Mouse (Mus musculus) heart, embryonic 15.5 days (tissue): ENCODE results near the gene Cdk8. TPM values are rescaled to one million over a fixed set of nuclear protein-coding genes. Genes with fewer than 3 reads are reported as not detected.

ENCODE experiments used
- ATAC-seq: fragments of 200-750 bp; cut with Nextera tagmentation; replicated peaks from 2 replicates; pipeline ENCODE4 v1.8.0; 2017; ENCODE audit warnings: low read depth, moderate TSS enrichment; ENCODE audit not compliant: insufficient number of reproducible peaks, insufficient read depth, low FRiP score
- H3K27ac ChIP-seq: fragments of 300-500 bp; sonication (generic); 2 replicates; pipeline ENCODE4 v1.5.1; 2015; ENCODE audit warnings: mild to moderate bottlenecking, inconsistent platforms
- H3K27me3 ChIP-seq: fragments of 300-500 bp; sonication (generic); 2 replicates; pipeline ENCODE4 v1.6.1; 2015; ENCODE audit warnings: inconsistent platforms
- H3K36me3 ChIP-seq: fragments of 300-500 bp; sonication (generic); 2 replicates; pipeline ENCODE4 v1.6.1; 2015; ENCODE audit warnings: mild to moderate bottlenecking, inconsistent platforms
- H3K4me1 ChIP-seq: fragments of 300-500 bp; sonication (generic); replicated peaks from 2 replicates; pipeline ENCODE4 v1.6.1; 2015; ENCODE audit warnings: inconsistent platforms
- H3K4me2 ChIP-seq: fragments of 300-500 bp; sonication (generic); 2 replicates; pipeline ENCODE4 v1.6.1; 2015; ENCODE audit warnings: inconsistent platforms, mild to moderate bottlenecking, moderate library complexity
- H3K4me3 ChIP-seq: fragments of 300-500 bp; sonication (generic); 2 replicates; pipeline ENCODE4 v1.5.1; 2015; ENCODE audit warnings: mild to moderate bottlenecking, inconsistent platforms
- H3K9ac ChIP-seq: fragments of 300-500 bp; sonication (generic); 2 replicates; pipeline ENCODE4 v1.6.1; 2015; ENCODE audit warnings: mild to moderate bottlenecking, inconsistent platforms
- H3K9me3 ChIP-seq: fragments of 300-500 bp; sonication (generic); replicated peaks from 2 replicates; pipeline ENCODE4 v1.6.1; 2016; ENCODE audit warnings: inconsistent platforms
- WGBS: fragments of 180-500 bp; shearing (Covaris S2); methylation state at CpG from one replicate; pipeline ENCODE4 v1.1.7; 2015; ENCODE audit warnings: mixed read lengths; 5-methylcytosine and 5-hydroxymethylcytosine counted together
- polyA plus RNA-seq: library from polyadenylated mRNA; unstranded; fragments of >200 nt; fragmentation: Nextera tagmentation; extraction: Ambion mirVana; gene quantifications from 2 replicates; pipeline ENCODE4 v1.2.1, GENCODE M21; 2015

The Cdk8 gene
- polyA plus RNA-seq, 1 experiment from 2014 or later = 9.1 TPM

DNA sequence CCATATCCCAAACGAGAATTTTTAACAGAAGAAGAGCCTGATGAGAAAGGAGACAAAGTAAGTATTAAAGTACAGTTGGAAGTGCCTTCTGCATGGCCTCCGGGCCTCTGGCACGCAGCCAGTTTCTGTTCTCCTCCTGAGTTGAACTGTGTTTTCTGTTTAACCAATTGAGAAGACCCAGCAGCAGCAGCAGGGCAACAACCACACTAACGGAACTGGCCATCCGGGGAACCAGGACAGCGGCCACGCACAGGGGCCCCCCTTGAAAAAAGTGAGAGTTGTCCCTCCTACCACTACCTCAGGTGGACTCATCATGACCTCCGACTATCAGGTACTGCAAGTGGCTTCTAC, 68.5 kb downstream of the Cdk8 start:
- 77% methylated on average over 8 of the region's 8 CpGs for WGBS
- Histone ChIP-seq H3K9ac (no peak overlapping the region), H3K4me3 (no peak overlapping the region), H3K4me2 (no peak overlapping the region), H3K27me3 (no peaks in the 10 kb centered on the region), H3K36me3 (peaks cover 34% of the 10 kb centered on the region), H3K27ac (no peak overlapping the region), H3K4me1 (no peaks in the 10 kb centered on the region), H3K9me3 (no peaks in the 10 kb centered on the region)
- ATAC-seq = no peak

DNA sequence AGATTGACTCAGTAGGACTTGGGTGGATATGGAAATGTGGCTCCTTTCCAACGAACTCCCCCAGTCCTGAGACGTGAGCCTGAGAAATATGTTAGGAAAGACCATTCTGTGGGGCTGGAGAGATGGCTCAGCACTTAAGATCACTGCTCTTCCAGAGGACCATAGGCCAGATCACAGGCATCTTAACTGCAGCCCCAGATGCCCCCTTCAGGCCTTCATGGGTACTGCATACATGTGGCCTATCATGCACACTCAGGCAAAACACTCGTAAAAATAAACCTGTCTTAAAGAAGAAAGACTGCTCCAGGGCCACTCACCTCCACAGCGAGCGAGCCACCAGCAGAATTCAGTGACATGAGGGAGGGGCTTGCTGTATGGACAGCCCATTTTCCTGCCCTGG, 72.4 kb downstream of the Cdk8 start:
- WGBS = 83% methylated on average over 5 of the region's 5 CpGs
- H3K4me1 ChIP-seq = no peaks in the 10 kb centered on the region
- no peaks in the 10 kb centered on the region for H3K9me3 ChIP-seq
- ATAC-seq = no peak
- H3K27me3 ChIP-seq = no peaks in the 10 kb centered on the region
- H3K9ac ChIP-seq = no peak overlapping the region
- H3K36me3 ChIP-seq = peaks cover 11% of the 10 kb centered on the region
- H3K4me2 ChIP-seq = no peak overlapping the region
- no peak overlapping the region for H3K27ac ChIP-seq
- no peak overlapping the region for H3K4me3 ChIP-seq

DNA sequence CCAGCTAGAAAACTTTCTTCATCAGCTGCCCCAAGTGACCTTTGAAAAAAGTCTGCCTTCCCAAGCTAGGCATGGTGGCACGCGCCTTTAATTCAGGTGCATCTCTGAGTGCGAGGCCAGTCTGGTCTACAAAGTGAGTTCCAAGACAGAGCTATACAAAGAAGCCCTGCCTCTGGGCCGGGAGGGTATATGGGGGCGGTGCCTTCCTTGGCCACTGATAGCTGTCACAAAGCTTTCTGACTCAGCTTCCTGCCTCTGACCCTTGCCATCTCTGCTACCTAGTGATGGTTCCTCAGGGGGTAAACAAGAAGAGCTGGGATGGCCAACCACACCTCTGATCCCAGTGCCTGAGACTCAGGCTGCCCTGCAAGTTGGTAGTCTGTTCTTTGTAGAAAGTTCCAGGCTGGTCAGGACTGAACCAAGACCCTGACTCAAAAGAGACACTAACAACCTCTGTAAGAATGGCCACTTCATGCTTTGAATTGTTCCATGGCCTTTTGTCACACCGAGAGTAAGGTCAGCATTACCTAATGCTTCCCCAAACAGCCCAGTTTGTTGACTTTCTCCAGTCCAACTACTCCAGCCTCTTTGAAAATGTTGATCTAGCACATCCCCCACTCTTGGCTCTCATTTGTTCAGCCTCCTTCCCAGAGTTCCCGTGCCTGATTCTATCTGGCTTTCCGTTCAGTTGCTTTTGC, 76.2 kb downstream of the Cdk8 start:
- no peaks in the 10 kb centered on the region for H3K9me3 ChIP-seq
- no peak overlapping the region for H3K27ac ChIP-seq
- ATAC-seq = no peak

DNA sequence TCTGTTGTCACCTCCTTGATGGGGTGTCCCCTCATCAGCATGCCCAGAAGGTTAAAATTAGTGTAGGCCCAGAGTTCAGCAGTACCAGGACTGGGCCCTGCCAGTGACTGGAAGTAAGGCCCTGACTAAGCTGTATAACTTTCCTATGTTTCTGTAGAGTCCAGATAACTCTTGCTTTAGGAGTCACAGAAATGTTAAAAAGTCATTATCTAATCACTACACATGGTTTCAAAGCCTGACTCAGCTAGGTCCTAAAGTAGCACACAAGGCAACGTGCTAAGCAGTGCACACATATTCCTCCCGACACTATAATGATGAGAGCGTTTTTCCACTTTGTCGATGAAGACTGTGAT, 76.7 kb downstream of the Cdk8 start:
- Histone ChIP-seq H3K27me3 (no peaks in the 10 kb centered on the region), H3K4me3 (no peak overlapping the region), H3K4me2 (no peak overlapping the region), H3K9me3 (no peaks in the 10 kb centered on the region), H3K9ac (no peak overlapping the region), H3K27ac (no peak overlapping the region), H3K4me1 (no peaks in the 10 kb centered on the region), H3K36me3 (peaks cover 3% of the 10 kb centered on the region; the same call in 1 of the 2 replicates)
- ATAC-seq = no peak
- 76% methylated on average over 4 of the region's 4 CpGs for WGBS

More for the DNA sequence above, 76.2 kb downstream of the Cdk8 start:
- 77% methylated on average over 8 of the region's 8 CpGs for WGBS
- H3K27me3 ChIP-seq = no peaks in the 10 kb centered on the region
- no peak overlapping the region for H3K4me2 ChIP-seq
- no peaks in the 10 kb centered on the region for H3K4me1 ChIP-seq
- no peak overlapping the region for H3K4me3 ChIP-seq
- H3K36me3 ChIP-seq = peaks cover 3% of the 10 kb centered on the region; the same call in 1 of the 2 replicates
- H3K9ac ChIP-seq = no peak overlapping the region

DNA sequence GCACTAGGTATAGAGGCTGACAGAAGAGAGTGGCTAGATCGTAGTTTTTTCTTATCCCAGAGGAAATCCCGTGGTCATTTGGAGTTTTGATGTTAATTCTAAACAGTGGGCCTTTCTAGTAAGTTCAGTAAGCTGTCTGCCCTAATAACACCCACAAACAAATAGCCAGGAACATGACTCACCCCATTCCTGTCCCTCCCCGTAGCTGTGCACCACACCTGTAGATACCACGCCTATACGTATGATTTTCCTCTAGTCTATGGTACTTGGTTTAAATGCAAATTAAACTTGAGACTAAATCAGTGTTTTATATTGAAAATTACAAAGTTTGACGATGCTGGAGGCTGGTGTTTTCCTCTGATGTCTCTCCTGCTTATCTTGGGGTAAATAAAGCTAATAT, 83.5 kb downstream of the Cdk8 start:
- Histone ChIP-seq H3K4me1 (no peaks in the 10 kb centered on the region; the same call in 1 of the 2 replicates), H3K4me2 (no peak overlapping the region), H3K4me3 (no peak overlapping the region), H3K27me3 (no peaks in the 10 kb centered on the region), H3K9ac (no peak overlapping the region), H3K36me3 (no peaks in the 10 kb centered on the region), H3K9me3 (no peaks in the 10 kb centered on the region), H3K27ac (no peak overlapping the region)
- 77% methylated on average over 6 of the region's 6 CpGs for WGBS
- no peak for ATAC-seq

DNA sequence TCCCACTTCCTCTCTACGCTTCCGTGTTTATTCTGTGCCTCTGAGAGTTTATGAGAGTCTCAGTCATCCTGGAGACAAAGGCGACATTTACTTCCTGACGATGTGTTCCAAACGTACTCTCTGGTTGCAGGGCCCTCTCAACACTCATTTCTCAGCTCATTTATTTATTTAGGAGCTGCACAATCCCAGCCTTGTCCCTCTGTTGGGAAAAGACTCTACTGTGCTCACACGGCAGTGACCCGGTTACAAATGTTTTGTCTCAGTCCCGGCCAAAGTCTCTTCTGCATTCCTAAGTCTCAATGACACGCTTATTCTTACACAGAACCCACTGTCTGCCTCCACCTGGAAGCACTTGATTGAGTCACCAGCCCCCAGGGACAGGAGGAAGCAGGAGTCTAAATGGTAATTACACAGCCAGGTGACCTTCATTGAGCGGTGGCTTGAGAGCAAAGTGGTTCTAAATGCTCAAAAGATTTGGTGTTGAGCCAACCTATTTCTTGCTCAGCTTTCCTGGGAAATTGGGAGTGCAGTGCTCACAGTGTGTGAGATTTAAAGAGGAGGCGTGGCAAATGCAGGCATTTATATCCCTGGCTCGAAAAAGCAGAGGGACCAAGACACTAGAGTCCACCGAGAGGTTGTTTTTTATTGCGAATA, 84.4 kb downstream of the Cdk8 start:
- H3K36me3 ChIP-seq = no peaks in the 10 kb centered on the region
- ATAC-seq = 0 out of 2 replicates have a peak, but pooled peaks have one; percentile 23
- H3K4me2 ChIP-seq = no peak overlapping the region
- H3K9me3 ChIP-seq = no peaks in the 10 kb centered on the region
- no peak overlapping the region for H3K4me3 ChIP-seq
- H3K9ac ChIP-seq = no peak overlapping the region
- no peak overlapping the region for H3K27ac ChIP-seq
- no peaks in the 10 kb centered on the region; the same call in 1 of the 2 replicates for H3K4me1 ChIP-seq
- no peaks in the 10 kb centered on the region for H3K27me3 ChIP-seq
- WGBS = 52% methylated on average over 14 of the region's 14 CpGs

DNA sequence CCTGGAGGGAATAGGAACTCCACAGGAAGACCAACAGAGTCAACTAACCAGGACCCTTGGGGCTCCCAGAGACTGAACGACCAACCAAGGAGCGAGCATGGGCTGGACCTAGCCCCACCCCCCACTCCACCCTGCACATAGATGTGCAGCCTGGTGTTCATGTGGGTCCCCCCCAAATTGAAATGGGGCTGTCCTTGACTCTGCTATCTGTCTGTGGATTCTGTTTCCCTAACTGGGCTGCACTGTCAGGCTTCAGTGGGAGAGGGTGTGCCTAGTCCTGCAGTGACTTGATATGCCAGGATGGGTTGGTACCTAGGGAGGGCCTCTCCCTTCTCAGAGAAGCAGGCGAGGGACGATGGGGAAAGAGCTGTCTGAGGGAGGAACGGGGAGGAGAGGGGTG, 85.3 kb downstream of the Cdk8 start:
- no peak for ATAC-seq
- WGBS = 83% methylated on average over 5 of the region's 5 CpGs
- no peak overlapping the region for H3K4me3 ChIP-seq
- no peak overlapping the region for H3K27ac ChIP-seq
- H3K36me3 ChIP-seq = no peaks in the 10 kb centered on the region
- no peak overlapping the region for H3K4me2 ChIP-seq
- no peak overlapping the region for H3K9ac ChIP-seq
- no peaks in the 10 kb centered on the region for H3K9me3 ChIP-seq
- no peaks in the 10 kb centered on the region for H3K27me3 ChIP-seq
- no peaks in the 10 kb centered on the region; the same call in 1 of the 2 replicates for H3K4me1 ChIP-seq

DNA sequence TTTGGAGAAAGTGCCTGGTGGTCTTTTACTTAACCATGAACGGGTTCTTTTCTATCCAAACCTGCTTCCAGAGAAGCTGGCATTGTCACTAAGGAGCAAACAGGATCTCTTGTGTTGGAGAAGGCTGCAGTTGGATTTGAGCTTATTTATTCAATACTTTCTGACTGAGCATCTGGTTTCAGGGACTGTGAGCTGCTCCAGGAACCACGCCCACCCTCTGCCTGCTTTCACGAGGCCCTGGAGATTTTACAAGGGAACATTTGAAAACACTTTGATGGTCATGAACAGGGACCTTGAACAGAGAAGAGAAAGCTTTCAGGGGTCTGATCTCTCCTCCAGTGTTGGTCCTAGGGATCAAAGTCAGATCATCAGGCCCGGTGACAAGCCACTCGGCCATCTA, 87.0 kb downstream of the Cdk8 start:
- Histone ChIP-seq H3K4me3 (no peak overlapping the region), H3K36me3 (no peaks in the 10 kb centered on the region), H3K4me1 (no peaks in the 10 kb centered on the region; the same call in 1 of the 2 replicates), H3K27ac (no peak overlapping the region), H3K4me2 (no peak overlapping the region), H3K27me3 (no peaks in the 10 kb centered on the region), H3K9ac (no peak overlapping the region), H3K9me3 (no peaks in the 10 kb centered on the region)
- ATAC-seq = no peak
- WGBS = 71% methylated on average over 5 of the region's 5 CpGs

DNA sequence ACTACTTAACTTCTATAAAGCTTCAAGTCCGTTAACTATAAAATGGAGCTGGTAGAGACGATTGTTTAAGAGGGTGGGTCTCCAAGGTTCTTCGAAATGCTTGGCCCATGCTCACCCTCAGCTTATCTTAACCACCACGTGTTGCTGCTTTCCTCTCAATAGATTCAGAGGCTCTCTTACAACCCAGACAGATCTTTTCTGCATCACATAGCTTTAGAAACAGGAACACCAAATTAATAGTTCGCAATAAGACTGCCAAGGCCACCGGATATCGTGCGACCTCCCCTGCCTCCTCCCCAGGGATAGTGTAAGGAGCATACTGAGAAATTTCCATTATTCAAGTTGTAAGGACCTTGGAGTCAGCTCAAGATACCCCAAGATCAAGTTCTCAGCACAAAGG, 87.4 kb downstream of the Cdk8 start:
- WGBS = 65% methylated on average over 8 of the region's 8 CpGs
- Histone ChIP-seq H3K4me2 (no peak overlapping the region), H3K27ac (no peak overlapping the region), H3K4me3 (no peak overlapping the region), H3K4me1 (no peaks in the 10 kb centered on the region; the same call in 1 of the 2 replicates), H3K36me3 (no peaks in the 10 kb centered on the region), H3K9me3 (no peaks in the 10 kb centered on the region), H3K27me3 (no peaks in the 10 kb centered on the region), H3K9ac (no peak overlapping the region)
- ATAC-seq = no peak

DNA sequence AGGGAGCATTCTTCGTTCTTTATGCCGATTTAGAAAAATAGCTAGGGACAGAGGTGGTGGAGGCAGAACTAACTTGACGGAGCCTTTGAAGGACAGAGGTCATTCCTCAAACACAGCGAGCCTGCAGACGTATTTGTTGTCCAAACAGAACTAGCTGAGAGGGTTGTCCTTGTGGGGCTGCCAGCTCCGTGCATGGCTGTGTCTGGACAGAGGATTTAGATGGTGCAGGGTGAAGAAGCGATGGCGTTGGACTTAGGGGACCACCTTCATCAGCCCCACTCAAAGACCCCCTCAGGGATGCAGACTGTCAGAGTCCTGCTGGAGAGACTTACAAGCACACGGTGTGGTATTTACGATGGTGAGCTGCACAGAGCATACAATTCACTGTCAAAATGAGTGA, 97.9 kb downstream of the Cdk8 start:
- Histone ChIP-seq H3K36me3 (no peaks in the 10 kb centered on the region), H3K27ac (no peak overlapping the region), H3K9me3 (no peaks in the 10 kb centered on the region), H3K4me3 (no peak overlapping the region), H3K4me2 (no peak overlapping the region), H3K9ac (no peak overlapping the region), H3K4me1 (no peaks in the 10 kb centered on the region), H3K27me3 (no peaks in the 10 kb centered on the region)
- 70% methylated on average over 10 of the region's 10 CpGs for WGBS
- ATAC-seq = no peak

DNA sequence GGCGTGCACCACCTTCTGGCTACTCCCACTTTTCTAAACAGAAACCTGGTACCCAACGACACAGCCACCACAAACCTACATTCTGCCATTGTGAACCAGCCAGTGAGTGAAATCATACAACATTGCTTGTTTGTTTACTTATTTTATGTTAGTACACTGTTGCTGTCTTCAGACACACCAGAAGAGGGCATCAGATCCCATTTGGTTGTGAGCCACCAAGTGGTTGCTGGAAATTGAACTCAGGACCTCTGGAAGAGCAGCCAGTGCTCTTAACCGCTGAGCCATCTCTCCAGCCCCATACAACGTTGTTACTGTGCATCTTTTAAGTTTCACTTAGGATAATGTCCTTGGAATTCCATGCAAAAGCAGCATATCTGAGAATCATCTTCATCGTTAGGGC, 98.5 kb downstream of the Cdk8 start:
- no peaks in the 10 kb centered on the region for H3K36me3 ChIP-seq
- no peaks in the 10 kb centered on the region for H3K27me3 ChIP-seq
- H3K27ac ChIP-seq = no peak overlapping the region
- 70% methylated on average over 5 of the region's 5 CpGs for WGBS
- H3K4me1 ChIP-seq = no peaks in the 10 kb centered on the region
- no peaks in the 10 kb centered on the region for H3K9me3 ChIP-seq
- H3K4me2 ChIP-seq = no peak overlapping the region
- ATAC-seq = no peak
- H3K4me3 ChIP-seq = no peak overlapping the region
- H3K9ac ChIP-seq = no peak overlapping the region
